Mouse (Mus musculus): ENCODE results near the gene Elane. TPM values are rescaled to one million over a fixed set of nuclear protein-coding genes. Genes with fewer than 3 reads are reported as not detected.

Gene Elane
- total RNA-seq, 2 experiments from 2014 or later, result 0.23 TPM; not detected in 1

- no peak for ATAC-seq (replicated peaks; ENCODE audit: low FRiP score, low TSS enrichment, poor library complexity, severe bottlenecking)
Observed at GRCm38 (mm10) chr10:79856704-79857451, 29.2 kb upstream of the Elane start.

- no peak for ATAC-seq (replicated peaks; ENCODE audit: low FRiP score, low TSS enrichment, poor library complexity, severe bottlenecking)
Observed at GRCm38 (mm10) chr10:79857452-79857811, 28.6 kb upstream of the Elane start.

- ATAC-seq (replicated peaks; ENCODE audit: low FRiP score, low TSS enrichment, poor library complexity, severe bottlenecking), result no peak
Observed at GRCm38 (mm10) chr10:79857894-79858293, 28.2 kb upstream of the Elane start.

GRCm38 (mm10) chr10:79858416-79859074 is 27.5 kb upstream of the Elane start:
- ATAC-seq (replicated peaks; ENCODE audit: low FRiP score, low TSS enrichment, poor library complexity, severe bottlenecking), result no peak

- no peak for ATAC-seq (replicated peaks; ENCODE audit: low FRiP score, low TSS enrichment, poor library complexity, severe bottlenecking)
Observed at GRCm38 (mm10) chr10:79859116-79859515, 26.9 kb upstream of the Elane start.

GRCm38 (mm10) chr10:79860079-79860911 is 25.8 kb upstream of the Elane start:
- no peak for ATAC-seq (replicated peaks; ENCODE audit: low FRiP score, low TSS enrichment, poor library complexity, severe bottlenecking)

- no peak for ATAC-seq (replicated peaks; ENCODE audit: low FRiP score, low TSS enrichment, poor library complexity, severe bottlenecking)
Observed at GRCm38 (mm10) chr10:79861230-79862048, 24.6 kb upstream of the Elane start.

- ATAC-seq (replicated peaks; ENCODE audit: low FRiP score, low TSS enrichment, poor library complexity, severe bottlenecking), result no peak
Observed at GRCm38 (mm10) chr10:79862049-79862788, 23.8 kb upstream of the Elane start.

- no peak for ATAC-seq (replicated peaks; ENCODE audit: low FRiP score, low TSS enrichment, poor library complexity, severe bottlenecking)
Observed at GRCm38 (mm10) chr10:79862925-79863324, 23.1 kb upstream of the Elane start.

GRCm38 (mm10) chr10:79864351-79865188 is 21.5 kb upstream of the Elane start:
- ATAC-seq (replicated peaks; ENCODE audit: low FRiP score, low TSS enrichment, poor library complexity, severe bottlenecking), result no peak

GRCm38 (mm10) chr10:79865189-79865601 is 20.9 kb upstream of the Elane start:
- 0 out of 2 replicates have a peak, but pooled peaks have one; percentile 15 for ATAC-seq (replicated peaks; ENCODE audit: low FRiP score, low TSS enrichment, poor library complexity, severe bottlenecking)

- peak; percentile 73 for ATAC-seq (replicated peaks; ENCODE audit: low FRiP score, low TSS enrichment, poor library complexity, severe bottlenecking)
Observed at GRCm38 (mm10) chr10:79865801-79866295, 20.2 kb upstream of the Elane start.

GRCm38 (mm10) chr10:79866601-79867000 is 19.4 kb upstream of the Elane start:
- ATAC-seq (replicated peaks; ENCODE audit: low FRiP score, low TSS enrichment, poor library complexity, severe bottlenecking), result 0 out of 2 replicates have a peak, but pooled peaks have one; percentile 5

- no peak for ATAC-seq (replicated peaks; ENCODE audit: low FRiP score, low TSS enrichment, poor library complexity, severe bottlenecking)
Observed at GRCm38 (mm10) chr10:79871845-79872244, 14.2 kb upstream of the Elane start.

GRCm38 (mm10) chr10:79872862-79873261 is 13.2 kb upstream of the Elane start:
- no peak for ATAC-seq (replicated peaks; ENCODE audit: low FRiP score, low TSS enrichment, poor library complexity, severe bottlenecking)

GRCm38 (mm10) chr10:79873313-79873712 is 12.7 kb upstream of the Elane start:
- ATAC-seq (replicated peaks; ENCODE audit: low FRiP score, low TSS enrichment, poor library complexity, severe bottlenecking), result no peak

- ATAC-seq (replicated peaks; ENCODE audit: low FRiP score, low TSS enrichment, poor library complexity, severe bottlenecking), result no peak
Observed at GRCm38 (mm10) chr10:79873715-79874289, 12.2 kb upstream of the Elane start.

Measured in megakaryocyte-erythroid progenitor cell, adult 5-6 weeks (primary cell).